Mouse (Mus musculus): ENCODE measurements around the gene Gm49450. TPM values are rescaled to one million over a fixed set of nuclear protein-coding genes. Genes with fewer than 3 reads are reported as not detected.
"Not testable (repeated sequence)": the region's sequence is repeated elsewhere in the genome, so short reads cannot be mapped to it uniquely, and the experiment has no call there.

Gene Gm49450
- total RNA-seq, 2 experiments from 2014 or later = not detected

DNA sequence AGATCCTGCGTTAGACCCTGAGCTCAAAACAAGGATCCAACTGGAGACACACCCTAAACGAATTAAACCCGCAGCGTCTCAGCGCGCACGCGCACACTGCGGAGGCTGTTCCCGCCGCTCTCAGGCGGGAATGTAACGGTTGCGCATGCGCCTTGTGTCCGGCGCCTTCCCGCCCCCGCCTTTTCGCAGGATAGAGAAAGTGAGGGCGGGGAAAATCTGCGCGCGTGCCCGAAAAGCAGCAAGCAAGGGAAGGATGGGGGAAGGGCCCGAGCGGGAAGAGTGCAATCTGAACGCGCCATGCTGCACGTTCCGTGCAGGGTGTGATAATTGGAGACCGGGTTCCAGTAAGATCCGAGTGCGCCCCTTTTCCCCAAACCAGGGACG is 19.5 kb downstream of the Gm49450 start:
- peak; percentile 95 for DNase-seq (ENCODE audit: low spot score in 2 of 2)
- intact Hi-C loops (cut with DNase I) = loop anchor here (1.0 to 5.0 kb wide), 3 partner anchors 19 to 62 kb away; partner anchors contain the start of genes Gm49450, Kmt2d and Tuba1a

DNA sequence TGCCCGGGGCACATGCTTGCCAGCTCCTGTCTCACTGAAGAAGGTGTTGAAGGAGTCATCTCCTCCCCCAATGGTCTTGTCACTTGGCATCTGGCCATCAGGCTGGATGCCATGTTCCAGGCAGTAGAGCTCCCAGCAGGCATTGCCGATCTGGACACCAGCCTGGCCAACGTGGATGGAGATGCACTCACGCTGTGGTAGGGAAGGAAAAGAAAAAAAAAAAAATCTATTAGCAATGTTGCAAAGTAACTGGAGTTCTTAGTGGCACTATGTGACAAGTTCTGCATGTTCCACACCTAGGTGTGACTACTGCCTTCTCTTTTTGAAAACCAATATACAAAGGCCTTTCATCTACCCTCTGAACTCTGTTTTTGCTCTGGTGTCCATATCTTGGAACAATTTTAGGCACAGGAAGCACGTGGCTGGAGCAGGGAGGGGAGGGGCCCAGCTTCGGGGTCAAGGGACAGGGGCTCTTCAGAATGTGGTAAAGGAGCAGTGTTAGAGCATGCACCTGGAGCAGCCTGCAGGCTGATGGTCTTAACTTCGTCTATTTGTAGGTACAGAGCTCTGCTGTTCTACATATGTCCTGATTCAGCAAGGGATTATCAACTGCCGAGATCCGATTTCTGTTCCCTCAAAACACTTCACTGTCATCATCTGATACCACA is 20.2 kb downstream of the Gm49450 start:
- intact Hi-C loops (cut with DNase I) = loop anchor here (5.0 kb wide), 1 partner anchor 61 kb away; the partner anchor contains the start of gene Kmt2d
- DNase-seq (ENCODE audit: low spot score in 2 of 2) = not testable (repeated sequence)

DNA sequence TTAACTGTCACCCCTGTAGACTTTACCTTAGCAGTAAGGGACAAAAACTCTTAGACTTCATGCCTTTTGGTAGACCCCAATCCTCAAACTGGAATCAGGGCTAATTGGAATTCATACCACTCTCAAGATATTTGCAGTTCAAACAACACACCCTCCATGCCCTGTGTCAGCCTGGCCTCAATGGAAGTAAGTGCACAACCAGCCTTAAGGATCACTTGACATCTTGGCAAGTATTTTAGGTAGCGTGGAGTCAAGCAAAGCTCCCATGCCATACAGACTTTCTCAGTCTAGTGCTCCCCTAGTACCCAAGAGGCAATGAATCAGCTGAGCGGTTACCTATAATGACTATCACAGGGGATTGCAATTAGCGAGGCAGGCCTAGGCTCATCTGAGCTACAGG is 22.4 kb downstream of the Gm49450 start:
- DNase-seq (ENCODE audit: low spot score in 2 of 2) = no peak
- intact Hi-C loops (cut with DNase I) = loop anchor here (5.0 kb wide), 1 partner anchor 59 kb away; the partner anchor contains the start of gene Kmt2d

DNA sequence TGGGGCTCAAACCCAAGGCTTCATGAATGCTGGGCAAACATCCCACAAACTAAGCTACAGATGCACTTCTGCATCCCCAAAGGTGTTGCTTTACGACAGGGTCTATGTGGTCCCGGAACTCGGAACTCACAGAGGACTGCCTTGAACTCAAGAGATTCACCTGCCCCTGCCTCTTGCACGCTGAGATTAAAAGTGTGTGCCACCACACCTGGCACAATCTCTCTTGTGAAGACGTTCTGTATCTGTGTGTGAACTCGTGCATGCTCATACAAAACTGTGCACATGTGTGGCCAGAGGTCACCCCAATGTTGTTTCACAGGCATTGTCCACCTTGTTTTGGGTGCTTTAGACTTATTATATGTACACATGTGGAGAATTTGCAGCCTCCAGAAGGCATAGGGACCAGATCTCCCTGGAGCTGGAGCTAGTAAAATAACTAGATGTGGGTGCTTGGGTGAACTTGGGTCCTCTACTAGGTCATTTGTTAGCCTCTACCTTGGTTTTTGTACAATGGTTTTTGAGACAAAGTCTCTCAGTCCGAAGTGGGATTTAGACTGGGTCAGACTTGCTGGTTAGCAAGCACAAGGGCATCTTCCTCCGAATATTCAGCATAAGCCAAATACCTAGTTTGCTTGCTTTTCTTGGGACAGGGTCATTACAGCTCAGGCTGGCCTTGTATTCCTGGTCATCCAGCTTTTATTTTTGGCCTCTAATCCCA is 23.2 kb downstream of the Gm49450 start:
- intact Hi-C loops (cut with DNase I) = loop anchor here (5.0 kb wide), 1 partner anchor 58 kb away; the partner anchor contains the start of gene Kmt2d
- DNase-seq (ENCODE audit: low spot score in 2 of 2) = no peak

DNA sequence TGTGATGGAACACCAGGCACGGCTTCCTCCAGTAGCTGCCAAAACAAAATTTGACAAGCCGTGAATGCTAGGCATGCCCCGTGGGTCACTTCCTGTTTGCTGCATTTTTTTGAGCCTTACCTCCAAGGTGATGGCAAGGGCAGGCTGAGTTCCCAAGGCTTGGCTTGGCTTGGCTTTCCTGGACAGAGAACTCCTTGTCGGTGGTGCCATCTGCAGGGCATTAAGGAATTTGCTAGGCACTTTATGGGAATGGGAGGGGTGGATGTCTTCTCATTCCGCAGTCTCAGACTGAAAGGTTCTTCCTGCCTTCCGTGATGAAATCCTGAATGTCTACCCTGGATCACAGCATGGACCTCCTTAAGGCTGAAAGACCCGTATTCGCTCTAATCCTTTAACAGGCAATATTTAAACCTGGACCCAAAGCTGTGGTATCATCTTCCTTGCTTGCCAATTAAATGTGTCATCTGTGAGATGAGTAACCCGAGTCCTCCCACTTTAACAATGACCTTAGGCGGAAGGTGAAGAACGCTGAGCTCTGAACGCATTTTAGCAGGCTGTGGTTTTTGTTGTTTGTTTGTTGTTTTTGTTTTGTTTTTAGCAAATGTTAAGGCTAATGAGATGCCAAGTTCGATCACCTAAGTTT is 24.6 kb downstream of the Gm49450 start:
- peak; percentile 46 to 61 for DNase-seq (ENCODE audit: low spot score in 2 of 2)
- intact Hi-C loops (cut with DNase I) = loop anchor here (2.0 kb wide), 1 partner anchor 36 kb away; no protein-coding TSS in a partner anchor

DNA sequence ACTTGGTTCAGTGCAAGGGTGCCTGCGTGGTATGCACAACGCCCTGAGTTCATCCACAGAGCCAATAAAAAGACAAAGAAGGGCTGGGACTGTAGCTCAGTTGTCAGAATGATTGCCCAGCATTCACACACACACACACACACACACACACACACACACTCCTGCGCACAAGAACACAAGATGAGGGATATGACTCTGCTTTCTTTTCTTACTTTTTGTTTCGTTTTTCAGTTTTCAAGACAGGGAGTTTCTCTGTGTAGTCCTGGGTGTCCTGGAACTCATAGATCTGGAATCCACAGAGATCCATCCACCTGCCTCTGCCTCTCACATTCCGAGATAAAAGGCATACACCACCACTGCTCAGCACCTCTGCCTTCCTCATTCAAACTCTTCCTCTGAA is 25.8 kb downstream of the Gm49450 start:
- intact Hi-C loops (cut with DNase I) = no loop called here
- DNase-seq (ENCODE audit: low spot score in 2 of 2) = no peak

DNA sequence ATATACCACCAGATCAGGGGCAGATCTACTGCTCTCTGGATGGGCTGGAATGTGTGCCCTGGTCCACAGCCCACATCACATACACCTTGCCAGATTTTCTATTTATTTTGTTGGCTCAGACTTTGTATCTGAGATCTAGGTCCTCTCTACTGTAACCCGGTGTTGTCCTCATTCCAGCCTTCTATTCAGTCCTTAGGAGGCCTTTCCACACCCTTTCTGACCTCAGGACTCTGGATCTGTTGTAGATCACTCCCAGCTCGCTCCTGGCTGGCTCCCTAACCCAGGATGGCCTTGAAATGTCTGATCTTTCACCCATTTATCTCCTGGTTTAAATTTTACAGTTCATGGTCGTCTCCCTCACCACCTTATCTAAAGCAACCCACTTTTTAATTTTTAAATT is 28.7 kb downstream of the Gm49450 start:
- DNase-seq (ENCODE audit: low spot score in 2 of 2) = no peak
- intact Hi-C loops (cut with DNase I) = no loop called here

DNA sequence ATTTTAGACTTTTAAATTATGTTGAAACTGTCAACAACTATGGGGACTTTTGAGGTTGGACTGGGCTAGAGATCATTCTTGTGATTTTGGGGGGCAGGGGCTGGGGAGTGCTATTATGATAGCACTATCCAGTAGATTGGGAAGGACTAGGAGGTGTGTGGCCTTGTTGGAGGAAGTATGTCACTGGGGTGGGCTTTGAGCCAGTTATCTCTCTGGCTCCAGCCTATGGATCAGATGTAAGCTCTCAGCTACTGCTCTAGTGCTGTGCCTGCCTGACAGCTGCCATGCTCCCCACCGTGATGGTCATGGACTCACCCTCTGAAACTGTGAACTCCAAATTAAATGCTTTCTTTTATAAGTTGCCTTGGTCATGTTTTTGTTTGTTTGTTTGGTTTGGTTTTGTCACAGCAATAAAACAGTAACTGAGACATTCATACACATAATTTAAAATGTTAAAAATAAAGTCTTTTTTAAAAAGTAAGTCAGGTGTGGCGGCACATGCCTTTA is 30.3 kb downstream of the Gm49450 start:
- no peak for DNase-seq (ENCODE audit: low spot score in 2 of 2)
- intact Hi-C loops (cut with DNase I) = no loop called here

DNA sequence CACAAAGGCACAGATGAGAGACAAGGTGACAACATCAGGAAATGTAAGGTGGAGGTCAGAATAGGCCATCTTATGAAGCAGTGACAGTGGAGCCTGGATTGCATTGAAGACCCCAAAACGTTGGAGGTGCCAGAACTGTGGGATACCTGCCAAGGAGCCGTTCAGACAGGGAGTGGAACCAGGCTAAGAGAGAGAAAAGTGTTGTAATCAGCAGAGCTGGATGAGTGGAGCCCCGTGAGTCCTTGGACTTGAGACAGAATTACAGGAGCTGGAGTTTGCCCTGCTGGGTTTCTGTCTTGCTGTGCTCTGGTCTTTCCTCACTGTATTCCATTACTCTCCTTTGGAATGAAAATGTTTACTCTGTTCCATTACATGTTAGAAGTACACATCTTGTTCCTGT is 30.8 kb downstream of the Gm49450 start:
- intact Hi-C loops (cut with DNase I) = no loop called here
- no peak for DNase-seq (ENCODE audit: low spot score in 2 of 2)

DNA sequence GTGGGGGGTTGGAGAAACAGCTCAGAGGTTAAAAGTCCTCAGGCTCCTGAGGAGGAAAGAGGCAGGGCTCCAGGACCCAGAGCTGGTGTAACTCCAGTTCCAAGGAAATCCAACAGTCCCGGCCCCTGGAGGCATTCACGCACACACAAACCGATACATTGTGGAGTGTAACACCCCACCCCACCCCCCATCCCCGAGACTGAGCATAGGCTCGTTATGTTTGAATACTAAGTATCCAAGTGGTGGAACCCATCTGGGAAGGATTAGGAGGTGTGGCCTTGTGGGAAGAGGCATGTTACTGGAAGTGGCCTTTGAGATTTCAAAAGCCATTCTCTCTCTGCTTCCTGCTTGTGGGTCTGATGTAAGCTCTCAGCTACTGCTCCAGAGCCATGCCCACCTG is 31.8 kb downstream of the Gm49450 start:
- intact Hi-C loops (cut with DNase I) = no loop called here
- no peak for DNase-seq (ENCODE audit: low spot score in 2 of 2)

DNA sequence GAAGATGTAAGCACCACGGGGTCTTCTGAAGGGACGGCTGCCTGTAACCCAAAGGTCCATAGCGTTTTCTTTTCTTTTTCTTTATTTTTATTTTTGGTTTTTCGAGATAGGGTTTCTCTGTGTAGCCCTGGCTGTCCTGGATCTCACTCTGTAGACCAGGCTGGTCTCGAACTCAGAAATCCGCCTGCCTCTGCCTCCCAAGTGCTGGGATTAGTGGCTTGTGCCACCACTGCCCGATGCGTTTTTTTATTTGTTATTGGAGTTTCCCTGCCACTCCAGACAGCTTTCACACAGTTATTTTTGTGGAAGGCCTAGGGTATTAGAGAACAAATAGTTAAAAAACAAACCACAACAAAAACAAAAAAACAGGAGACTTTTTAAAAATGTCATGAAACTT is 34.9 kb downstream of the Gm49450 start:
- not testable (repeated sequence) for DNase-seq (ENCODE audit: low spot score in 2 of 2)
- intact Hi-C loops (cut with DNase I) = loop anchor here (2.0 kb wide), 1 partner anchor 38 kb away; no protein-coding TSS in a partner anchor

DNA sequence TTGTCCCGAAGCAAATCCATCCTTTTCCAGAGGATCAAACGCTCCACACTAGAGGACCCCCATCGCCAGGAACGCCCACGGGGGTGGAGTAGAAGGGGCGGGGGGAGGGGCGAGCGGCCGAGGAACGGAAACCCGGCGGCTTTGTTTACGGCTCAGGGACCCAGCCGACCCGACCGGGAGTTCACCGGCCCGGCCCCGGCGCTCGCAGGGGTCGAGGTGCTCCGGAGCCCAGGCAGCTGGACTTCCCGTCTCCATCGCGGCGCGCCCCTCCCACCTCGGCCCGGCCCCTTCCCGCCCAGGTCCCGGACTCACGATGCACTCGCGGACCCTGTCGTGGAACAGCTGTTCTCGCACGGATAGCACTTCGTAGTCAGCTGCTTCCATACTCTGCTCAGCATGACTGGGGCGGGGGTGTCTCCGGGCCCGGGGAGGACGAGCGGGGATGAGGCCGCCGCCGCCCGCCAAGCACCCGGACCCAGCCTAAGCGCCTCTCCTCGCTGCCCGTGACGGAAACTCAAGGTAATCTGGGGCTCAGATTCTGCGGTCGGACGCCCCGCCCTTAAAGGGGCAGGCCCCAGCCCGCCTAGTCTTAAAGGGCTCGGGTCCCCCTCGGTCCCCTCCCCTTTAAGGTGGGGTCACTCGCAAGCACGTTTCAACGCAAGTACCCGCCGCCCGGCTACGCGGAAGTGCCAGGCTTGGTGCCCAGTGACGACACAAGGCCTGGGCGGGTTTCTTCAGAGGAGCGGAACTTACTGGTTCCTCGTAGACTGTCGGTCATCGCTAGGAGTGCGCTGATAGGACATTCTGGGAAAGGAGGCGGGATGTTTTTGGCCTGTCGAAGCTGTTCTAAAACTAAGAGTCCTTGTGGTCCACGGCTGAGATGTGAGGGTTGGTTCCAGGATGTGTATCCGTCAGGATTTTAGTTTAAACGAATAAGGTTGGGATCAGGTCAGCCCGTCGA is 35.5 kb downstream of the Gm49450 start, which contains the start of gene Lmbr1l:
Gene Lmbr1l, minus strand, starts transcription at position 694 of the 961 bp plus-strand sequence.
- peak; percentile 99 for DNase-seq (ENCODE audit: low spot score in 2 of 2)
- intact Hi-C loops (cut with DNase I) = loop anchor here (2.0 kb wide), 1 partner anchor 37 kb away; no protein-coding TSS in a partner anchor

DNA sequence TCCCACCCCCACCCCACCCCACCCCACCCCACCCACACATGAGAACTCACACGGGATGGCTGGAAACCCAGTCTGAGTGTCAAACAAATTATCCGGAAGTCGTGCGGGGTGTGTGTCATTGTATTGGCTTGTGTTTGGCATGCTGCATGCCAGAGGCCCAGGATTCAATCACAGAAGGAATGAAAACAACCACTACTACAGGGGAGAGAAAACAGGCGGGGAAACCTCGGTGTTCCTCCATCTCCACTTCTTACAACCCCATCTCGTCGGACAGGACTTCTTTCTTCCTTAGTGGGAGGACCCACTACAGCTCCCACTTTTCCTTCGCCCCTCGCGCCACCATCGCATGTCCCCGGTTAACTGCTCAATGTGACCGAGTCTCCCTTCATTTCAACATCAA is 36.3 kb downstream of the Gm49450 start:
- no peak for DNase-seq (ENCODE audit: low spot score in 2 of 2)
- intact Hi-C loops (cut with DNase I) = no loop called here

DNA sequence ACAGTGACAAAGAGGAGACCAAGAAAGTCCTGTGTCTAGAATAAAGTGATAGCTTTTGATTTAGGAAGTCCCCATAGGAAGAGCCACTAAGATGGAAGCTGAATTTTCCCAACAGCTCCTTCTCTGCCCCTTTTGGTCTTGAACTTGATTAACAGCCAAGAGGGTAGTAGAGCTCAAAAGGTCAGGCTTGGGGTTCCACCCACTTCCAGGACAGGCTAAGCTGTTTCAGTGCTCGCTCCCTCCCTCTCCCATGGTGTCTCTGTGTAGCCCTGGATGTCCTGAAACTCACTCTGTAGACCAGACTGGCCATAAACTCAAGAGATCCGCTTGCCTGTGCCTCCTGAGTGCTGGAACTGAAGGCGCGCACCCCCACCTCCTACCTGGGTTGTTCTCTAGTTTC is 37.3 kb downstream of the Gm49450 start:
- intact Hi-C loops (cut with DNase I) = no loop called here
- DNase-seq (ENCODE audit: low spot score in 2 of 2) = no peak

DNA sequence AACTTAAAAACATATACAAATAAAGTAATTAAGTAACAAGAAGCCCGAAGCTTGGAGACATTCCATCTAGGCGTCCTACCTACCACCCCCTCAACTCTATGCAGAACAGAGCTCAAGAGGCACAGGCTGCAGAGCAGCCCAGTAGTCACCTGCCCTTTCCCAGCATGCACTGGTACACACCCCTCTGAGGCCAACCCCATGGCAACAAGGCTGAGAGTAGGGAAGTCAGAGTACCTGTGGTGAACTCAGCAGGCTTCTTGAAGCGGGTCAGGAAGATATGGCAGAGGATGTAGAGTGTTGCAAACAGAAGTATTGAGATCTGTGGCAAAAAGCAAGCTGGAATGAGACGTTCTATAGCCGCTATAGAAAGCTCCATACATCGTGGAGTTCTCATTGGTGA is 38.4 kb downstream of the Gm49450 start:
- no peak for DNase-seq (ENCODE audit: low spot score in 2 of 2)
- intact Hi-C loops (cut with DNase I) = no loop called here

DNA sequence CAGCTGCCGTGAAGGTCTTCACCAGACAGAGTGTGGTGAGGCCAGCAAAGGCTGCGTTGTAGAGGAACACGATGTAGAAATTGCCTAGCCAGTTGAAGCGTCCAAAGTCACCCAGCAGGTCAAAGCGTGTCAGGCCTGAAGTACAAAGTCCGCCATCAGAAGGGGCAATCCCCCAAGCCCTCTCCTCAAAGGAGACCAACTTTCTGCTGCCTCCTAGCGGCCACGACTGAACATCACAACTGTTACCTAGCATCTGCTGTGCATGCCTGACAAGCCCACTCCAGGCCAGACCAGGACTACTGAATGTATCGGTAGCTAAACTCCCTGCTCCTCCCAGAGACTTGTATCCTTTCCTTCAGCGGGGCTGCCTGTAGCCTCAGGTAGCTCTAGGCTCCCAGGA is 48.7 kb downstream of the Gm49450 start:
- no peak for DNase-seq (ENCODE audit: low spot score in 2 of 2)

DNA sequence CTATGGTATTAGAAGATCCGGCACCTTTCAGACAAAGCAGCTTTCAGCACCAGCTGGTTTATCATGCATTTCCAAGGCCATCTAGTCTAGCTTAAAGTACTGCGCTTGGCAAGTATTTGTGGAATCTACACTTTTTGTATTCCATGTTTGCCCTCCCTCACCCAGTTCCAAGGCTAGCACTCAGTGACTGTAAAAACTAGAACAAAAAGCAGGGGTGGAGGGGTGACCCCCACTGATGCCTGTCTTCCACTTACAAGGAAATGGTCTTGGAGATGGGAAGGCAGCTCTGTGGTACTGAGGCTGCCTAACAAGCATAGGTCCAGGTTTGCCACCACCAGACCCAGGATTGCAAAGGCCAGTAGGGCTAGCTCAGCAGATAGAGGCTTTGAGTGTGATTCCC is 50.8 kb downstream of the Gm49450 start:
- no peak for DNase-seq (ENCODE audit: low spot score in 2 of 2)
- intact Hi-C loops (cut with DNase I) = no loop called here

More for the DNA sequence above, 48.7 kb downstream of the Gm49450 start:
- intact Hi-C loops (cut with DNase I) = no loop called here

DNA sequence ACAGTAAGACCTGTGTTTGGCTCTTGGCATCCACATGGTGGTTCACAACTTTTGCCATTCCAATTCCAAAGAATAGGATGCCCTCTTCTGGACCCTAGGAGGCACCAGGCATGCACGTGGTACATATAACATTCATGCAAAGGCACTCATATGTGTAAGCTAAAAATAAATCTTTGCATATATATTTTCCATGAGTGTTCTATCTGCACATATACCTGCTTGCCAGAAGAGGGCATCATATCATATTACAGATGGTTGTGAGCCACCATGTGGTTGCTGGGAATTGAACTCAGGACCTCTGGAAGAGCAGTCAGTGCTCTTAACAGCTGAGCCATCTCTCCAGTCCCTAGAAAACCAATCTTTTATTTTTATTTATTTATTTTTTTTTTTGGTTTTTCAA is 51.8 kb downstream of the Gm49450 start:
- DNase-seq (ENCODE audit: low spot score in 2 of 2) = no peak
- intact Hi-C loops (cut with DNase I) = no loop called here

Measured in left cerebral cortex, postnatal 36 days (tissue).